Comparison of ENCODE assay signal across 30 mouse cellular contexts in the genomic region with DNA sequence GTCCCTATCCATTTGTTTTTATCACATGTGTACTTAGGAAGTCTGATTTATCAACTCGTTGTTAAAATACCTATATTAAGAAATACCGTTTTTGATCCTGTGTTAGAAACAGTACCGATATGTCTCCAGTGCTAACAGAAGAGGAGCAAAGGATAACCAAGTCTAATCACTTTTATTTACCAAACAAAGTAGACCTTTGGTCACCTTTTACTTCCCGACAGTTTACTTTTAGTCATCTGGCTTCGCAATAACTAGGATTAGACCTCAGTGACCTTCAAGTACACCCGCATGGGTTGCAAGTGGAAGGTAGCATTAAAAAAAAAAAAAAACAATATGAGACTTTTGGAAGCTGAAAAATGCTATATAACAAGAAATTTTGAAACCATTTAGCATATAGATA.
"Had no signal": no experiment of that assay in that cellular context is flagged by ENCODE, and none has a peak within 500 bp of the region (broad histone marks: within the 10 kb centered on the region; RNA-seq: fewer than 3 reads in every experiment).

No protein-coding gene starts in this region.

- H3K36me3 ChIP-seq: limb, embryonic 10.5 days; limb, embryonic 12.5 days; limb, embryonic 13.5 days; limb, embryonic 15.5 days; liver, embryonic 12.5 days; liver, embryonic 13.5 days; liver, embryonic 15.5 days; lung, embryonic 15.5 days; midbrain, embryonic 10.5 days; midbrain, embryonic 12.5 days; midbrain, embryonic 13.5 days; midbrain, embryonic 15.5 days; neural tube, embryonic 12.5 days had no signal

- H3K9me3 ChIP-seq: limb, embryonic 10.5 days; limb, embryonic 12.5 days; limb, embryonic 13.5 days; limb, embryonic 15.5 days; liver, embryonic 12.5 days; liver, embryonic 13.5 days; liver, embryonic 15.5 days; lung, embryonic 15.5 days; midbrain, embryonic 10.5 days; midbrain, embryonic 12.5 days; midbrain, embryonic 13.5 days; midbrain, embryonic 15.5 days; neural tube, embryonic 12.5 days had no signal

- H3K9ac ChIP-seq: limb, embryonic 12.5 days; limb, embryonic 13.5 days; limb, embryonic 15.5 days; liver, embryonic 12.5 days; liver, embryonic 13.5 days; liver, embryonic 14.5 days; liver, embryonic 15.5 days; lung, embryonic 14.5 days; lung, embryonic 15.5 days; midbrain, embryonic 12.5 days; midbrain, embryonic 13.5 days; midbrain, embryonic 15.5 days; neural tube, embryonic 12.5 days had no signal

- H3K27me3 ChIP-seq: limb, embryonic 12.5 days; limb, embryonic 13.5 days; limb, embryonic 15.5 days; liver, embryonic 12.5 days; liver, embryonic 13.5 days; liver, embryonic 15.5 days; lung, embryonic 15.5 days; megakaryocyte, embryonic 14.5 days; midbrain, embryonic 12.5 days; midbrain, embryonic 13.5 days; midbrain, embryonic 15.5 days; neural tube, embryonic 12.5 days had no signal

- H3K27ac ChIP-seq: left cerebral cortex, adult 2 months; limb, embryonic 10.5 days; limb, embryonic 12.5 days; limb, embryonic 13.5 days; limb, embryonic 15.5 days; liver, embryonic 12.5 days; liver, embryonic 13.5 days; liver, embryonic 14.5 days; liver, embryonic 15.5 days; lung, embryonic 15.5 days; macrophage; midbrain, embryonic 10.5 days; midbrain, embryonic 12.5 days; midbrain, embryonic 13.5 days; midbrain, embryonic 15.5 days; neural tube, embryonic 12.5 days had no signal

- H3K4me3 ChIP-seq: left cerebral cortex, adult 2 months; limb, embryonic 10.5 days; limb, embryonic 12.5 days; limb, embryonic 13.5 days; limb, embryonic 15.5 days; liver, embryonic 12.5 days; liver, embryonic 13.5 days; liver, embryonic 15.5 days; lung, embryonic 15.5 days; megakaryocyte, embryonic 14.5 days; midbrain, embryonic 10.5 days; midbrain, embryonic 12.5 days; midbrain, embryonic 13.5 days; midbrain, embryonic 15.5 days; myocyte; neural tube, embryonic 12.5 days had no signal

- DNase-seq: left cerebral cortex, postnatal 4 days; liver, embryonic 13.5 days; lung, adult 18-20 months; lung, adult 2 months; lung, embryonic 14.5 days; lung, postnatal 10 days; lung, postnatal 14 days; lung, postnatal 36 days; lung, postnatal 4 days; midbrain, embryonic 14.5 days had no signal

- ATAC-seq: liver, embryonic 12.5 days; lung, postnatal 0 days; midbrain, embryonic 13.5 days; midbrain, embryonic 15.5 days; midbrain, embryonic 16.5 days had no signal

- H3K4me2 ChIP-seq: limb, embryonic 12.5 days; limb, embryonic 13.5 days; limb, embryonic 15.5 days; liver, embryonic 12.5 days; liver, embryonic 13.5 days; liver, embryonic 15.5 days; lung, embryonic 14.5 days; lung, embryonic 15.5 days; midbrain, embryonic 11.5 days; midbrain, embryonic 12.5 days; midbrain, embryonic 13.5 days; midbrain, embryonic 15.5 days; neural tube, embryonic 12.5 days had no signal

- H3K4me1 ChIP-seq: limb, embryonic 10.5 days; limb, embryonic 12.5 days; limb, embryonic 13.5 days; limb, embryonic 15.5 days; liver, embryonic 12.5 days; liver, embryonic 13.5 days; liver, embryonic 15.5 days; lung, embryonic 15.5 days; megakaryocyte, embryonic 14.5 days; midbrain, embryonic 10.5 days; midbrain, embryonic 12.5 days; midbrain, embryonic 13.5 days; midbrain, embryonic 15.5 days; neural tube, embryonic 12.5 days had no signal
